Mouse (Mus musculus): Measurements from ENCODE around the gene Egfl8. TPM values are rescaled to one million over a fixed set of nuclear protein-coding genes. Genes with fewer than 3 reads are reported as not detected.

Gene Egfl8
- polyA plus RNA-seq, 1 experiment, result 0.16 TPM

DNA sequence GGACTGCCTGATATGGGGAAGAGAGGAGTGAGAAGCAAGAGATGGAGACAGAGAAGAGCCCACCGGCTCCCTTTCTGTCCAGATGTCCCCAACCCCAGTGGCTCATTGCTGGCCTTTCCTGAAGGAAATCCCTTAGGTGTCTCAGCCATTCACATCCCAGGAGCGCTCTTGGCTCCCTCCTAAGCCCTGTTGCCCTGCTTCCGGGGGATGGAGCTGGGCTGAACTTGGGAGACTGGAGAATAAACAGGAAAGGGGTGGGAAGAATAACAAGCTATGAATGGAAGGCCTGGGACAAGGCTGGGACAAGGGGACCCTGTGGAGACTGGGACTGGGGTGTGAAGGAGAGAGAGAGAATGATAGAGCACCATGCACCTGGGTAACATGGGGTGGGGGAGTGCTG, 51.0 kb downstream of the Egfl8 start:
- Histone ChIP-seq H3K79me2 (ENCODE audit: control insufficient read depth, insufficient read depth) (no peaks in the 10 kb centered on the region), H3K4me3 (no peak overlapping the region), H3K27me3 (ENCODE audit: control insufficient read depth, insufficient read depth, insufficient read length) (peaks cover 62% of the 10 kb centered on the region), H3K4me2 (ENCODE audit: low read depth) (no peak overlapping the region), H3ac (ENCODE audit: control insufficient read depth, insufficient read length) (no peak overlapping the region), H3K36me3 (ENCODE audit: control insufficient read depth, insufficient read depth) (no peaks in the 10 kb centered on the region)
- TF ChIP-seq MAX (IDR thresholded peaks at IDR 0.05; ENCODE audit: low read depth), result no peak

DNA sequence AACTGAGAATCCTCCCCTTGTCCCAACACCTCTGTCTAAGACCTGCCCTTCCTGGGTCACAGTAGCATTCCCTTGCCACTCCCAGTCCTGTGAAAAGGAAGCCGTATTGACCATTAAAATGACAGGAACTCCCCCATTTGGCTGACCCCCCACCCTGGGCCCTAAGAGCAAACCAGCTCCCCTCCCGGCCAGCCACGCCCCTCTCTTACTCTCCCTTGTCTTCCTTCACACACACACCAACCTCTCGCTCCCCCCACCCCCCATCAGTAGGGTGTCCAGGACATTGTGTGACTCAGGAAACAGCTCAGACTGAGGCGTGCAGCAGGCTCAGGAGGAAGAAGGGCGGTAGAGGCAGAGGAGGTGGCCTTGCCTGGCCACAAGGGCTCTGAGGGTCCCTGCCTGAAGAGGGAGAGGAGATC, 51.8 kb downstream of the Egfl8 start, which contains the start of gene Notch4:
Notch4 (plus strand) TSS at position 266 of the 419 bp plus-strand sequence.
- peaks cover 66% of the 10 kb centered on the region for H3K27me3 ChIP-seq (ENCODE audit: control insufficient read depth, insufficient read depth, insufficient read length)
- H3ac ChIP-seq (ENCODE audit: control insufficient read depth, insufficient read length), result no peak within 1 kb of the TSS
- no peaks in the 10 kb centered on the region for H3K36me3 ChIP-seq (ENCODE audit: control insufficient read depth, insufficient read depth)
- no peak within 1 kb of the TSS for H3K4me3 ChIP-seq
- H3K4me2 ChIP-seq (ENCODE audit: low read depth), result no peak within 1 kb of the TSS
- TF ChIP-seq USF1 (IDR thresholded peaks at IDR 0.05; ENCODE audit: low read depth), result no peak
- no peak for TF ChIP-seq MYOG (IDR thresholded peaks at IDR 0.05; ENCODE audit: control insufficient read depth in 1 of 3, insufficient read depth in 1 of 3, insufficient read length in 2 of 3, low read depth in 2 of 3)
- TF ChIP-seq SRF (IDR thresholded peaks at IDR 0.05; ENCODE audit: control insufficient read depth, insufficient read length, low read depth), result no peak
- no peak for TF ChIP-seq TCF3 (IDR thresholded peaks at IDR 0.05; ENCODE audit: insufficient read length, low read depth)
- TF ChIP-seq MYOD1 (IDR thresholded peaks at IDR 0.05; ENCODE audit: control insufficient read depth in 1 of 3, insufficient read length in 2 of 3, low read depth in 2 of 3), result no peak
- TF ChIP-seq MAX (IDR thresholded peaks at IDR 0.05; ENCODE audit: low read depth), result no peak
- no peak for TF ChIP-seq TCF12 (IDR thresholded peaks at IDR 0.05; ENCODE audit: insufficient read depth, poor library complexity, severe bottlenecking)
- no peak for TF ChIP-seq POLR2A (IDR thresholded peaks at IDR 0.05; ENCODE audit: insufficient read length, low read depth)
- TF ChIP-seq POLR2AphosphoS2 (IDR thresholded peaks at IDR 0.05; ENCODE audit: insufficient read length, low read depth), result no peak
- no peak for TF ChIP-seq REST (IDR thresholded peaks at IDR 0.05; ENCODE audit: insufficient read depth, insufficient read length)
- H3K79me2 ChIP-seq (ENCODE audit: control insufficient read depth, insufficient read depth), result no peaks in the 10 kb centered on the region

GRCm38 (mm10) chr17:34563354-34563753, 52.4 kb downstream of the Egfl8 start:
- TF ChIP-seq SRF (IDR thresholded peaks at IDR 0.05; ENCODE audit: control insufficient read depth, insufficient read length, low read depth) (no peak), REST (IDR thresholded peaks at IDR 0.05; ENCODE audit: insufficient read depth, insufficient read length) (no peak), TCF3 (IDR thresholded peaks at IDR 0.05; ENCODE audit: insufficient read length, low read depth) (no peak), CEBPB (IDR thresholded peaks at IDR 0.05; ENCODE audit: insufficient read depth, poor library complexity, severe bottlenecking) (no peak), E2F4 (IDR thresholded peaks at IDR 0.05; ENCODE audit: insufficient read depth) (no peak), POLR2AphosphoS2 (IDR thresholded peaks at IDR 0.05; ENCODE audit: insufficient read length, low read depth) (no peak), MYOG (IDR thresholded peaks at IDR 0.05; ENCODE audit: control insufficient read depth in 1 of 3, insufficient read depth in 1 of 3, insufficient read length in 2 of 3, low read depth in 2 of 3) (no peak), MAX (IDR thresholded peaks at IDR 0.05; ENCODE audit: low read depth) (no peak), MYOD1 (IDR thresholded peaks at IDR 0.05; ENCODE audit: control insufficient read depth in 1 of 3, insufficient read length in 2 of 3, low read depth in 2 of 3) (no peak), POLR2A (IDR thresholded peaks at IDR 0.05; ENCODE audit: insufficient read length, low read depth) (no peak), USF1 (IDR thresholded peaks at IDR 0.05; ENCODE audit: low read depth) (no peak), TCF12 (IDR thresholded peaks at IDR 0.05; ENCODE audit: insufficient read depth, poor library complexity, severe bottlenecking) (no peak)
- H3K4me2 ChIP-seq (ENCODE audit: low read depth), result no peak overlapping the region
- peaks cover 68% of the 10 kb centered on the region for H3K27me3 ChIP-seq (ENCODE audit: control insufficient read depth, insufficient read depth, insufficient read length)
- no peaks in the 10 kb centered on the region for H3K36me3 ChIP-seq (ENCODE audit: control insufficient read depth, insufficient read depth)
- no peak overlapping the region for H3K4me3 ChIP-seq
- H3ac ChIP-seq (ENCODE audit: control insufficient read depth, insufficient read length), result no peak overlapping the region
- no peaks in the 10 kb centered on the region for H3K79me2 ChIP-seq (ENCODE audit: control insufficient read depth, insufficient read depth)

Other genes with a start within 250 kb of the Egfl8 start
- not detected for gene Btnl1, start 238.8 kb downstream of the Egfl8 start, polyA plus RNA-seq (2012; fragmentation: generic; extraction: Trizol)
- gene BC051142, start 217.2 kb downstream of the Egfl8 start, polyA plus RNA-seq (2012; fragmentation: generic; extraction: Trizol), result not detected
- gene Btnl4, start 138.7 kb downstream of the Egfl8 start, polyA plus RNA-seq (2012; fragmentation: generic; extraction: Trizol), result not detected
- gene Btnl6, start 98.6 kb downstream of the Egfl8 start, polyA plus RNA-seq (2012; fragmentation: generic; extraction: Trizol), result not detected
- gene Notch4, start 51.7 kb downstream of the Egfl8 start, polyA plus RNA-seq (2012; fragmentation: generic; extraction: Trizol), result 0.31 TPM
- 3.1 TPM for gene Gpsm3, start 26.2 kb downstream of the Egfl8 start, polyA plus RNA-seq (2012; fragmentation: generic; extraction: Trizol)
- 21.6 TPM for gene Pbx2, start 24.7 kb downstream of the Egfl8 start, polyA plus RNA-seq (2012; fragmentation: generic; extraction: Trizol)
- 0.22 TPM for gene Ager, start 18.1 kb downstream of the Egfl8 start, polyA plus RNA-seq (2012; fragmentation: generic; extraction: Trizol)
- gene Rnf5, start 12.3 kb downstream of the Egfl8 start, polyA plus RNA-seq (2012; fragmentation: generic; extraction: Trizol), result 37.1 TPM
- 70.5 TPM for gene Agpat1, start 11.7 kb downstream of the Egfl8 start, polyA plus RNA-seq (2012; fragmentation: generic; extraction: Trizol)
- gene Ppt2, start 12.5 kb upstream of the Egfl8 start, polyA plus RNA-seq (2012; fragmentation: generic; extraction: Trizol), result 21.9 TPM
- not detected for gene Prrt1, start 13.6 kb upstream of the Egfl8 start, polyA plus RNA-seq (2012; fragmentation: generic; extraction: Trizol)
- 13.5 TPM for gene Fkbpl, start 28.8 kb upstream of the Egfl8 start, polyA plus RNA-seq (2012; fragmentation: generic; extraction: Trizol)
- gene Atf6b, start 31.2 kb upstream of the Egfl8 start, polyA plus RNA-seq (2012; fragmentation: generic; extraction: Trizol), result 42.5 TPM
- under 0.01 TPM for gene Tnxb, start 54.6 kb upstream of the Egfl8 start, polyA plus RNA-seq (2012; fragmentation: generic; extraction: Trizol)
- not detected for gene C4b, start 127.9 kb upstream of the Egfl8 start, polyA plus RNA-seq (2012; fragmentation: generic; extraction: Trizol)
- not detected for gene Cyp21a1, start 188.6 kb upstream of the Egfl8 start, polyA plus RNA-seq (2012; fragmentation: generic; extraction: Trizol)
- 29.9 TPM for gene Stk19, start 221.0 kb upstream of the Egfl8 start, polyA plus RNA-seq (2012; fragmentation: generic; extraction: Trizol)
- 25.7 TPM for gene Dxo, start 221.0 kb upstream of the Egfl8 start, polyA plus RNA-seq (2012; fragmentation: generic; extraction: Trizol)
- gene Skiv2l, start 234.2 kb upstream of the Egfl8 start, polyA plus RNA-seq (2012; fragmentation: generic; extraction: Trizol), result 38.4 TPM
- 60.0 TPM for gene Nelfe, start 234.4 kb upstream of the Egfl8 start, polyA plus RNA-seq (2012; fragmentation: generic; extraction: Trizol)
- 0.37 TPM for gene Cfb, start 246.5 kb upstream of the Egfl8 start, polyA plus RNA-seq (2012; fragmentation: generic; extraction: Trizol)

Data from myocyte (in vitro differentiated cells).